Mouse (Mus musculus) hematopoietic multipotent progenitor cell, adult 10-12 weeks (in vitro differentiated cells): ENCODE measurements around the gene Bap1. TPM values are rescaled to one million over a fixed set of nuclear protein-coding genes. Genes with fewer than 3 reads are reported as not detected.

Source experiments
- polyA plus RNA-seq: library from polyadenylated mRNA; stranded (reverse); fragments of >175 nt; gene quantifications from 2 replicates; pipeline ENCODE4 v1.2.3, GENCODE M21; 2012; ENCODE audit warnings: low replicate concordance

Gene Bap1
- polyA plus RNA-seq = 42.4 and 44.6 TPM in 2 replicates

DNA sequence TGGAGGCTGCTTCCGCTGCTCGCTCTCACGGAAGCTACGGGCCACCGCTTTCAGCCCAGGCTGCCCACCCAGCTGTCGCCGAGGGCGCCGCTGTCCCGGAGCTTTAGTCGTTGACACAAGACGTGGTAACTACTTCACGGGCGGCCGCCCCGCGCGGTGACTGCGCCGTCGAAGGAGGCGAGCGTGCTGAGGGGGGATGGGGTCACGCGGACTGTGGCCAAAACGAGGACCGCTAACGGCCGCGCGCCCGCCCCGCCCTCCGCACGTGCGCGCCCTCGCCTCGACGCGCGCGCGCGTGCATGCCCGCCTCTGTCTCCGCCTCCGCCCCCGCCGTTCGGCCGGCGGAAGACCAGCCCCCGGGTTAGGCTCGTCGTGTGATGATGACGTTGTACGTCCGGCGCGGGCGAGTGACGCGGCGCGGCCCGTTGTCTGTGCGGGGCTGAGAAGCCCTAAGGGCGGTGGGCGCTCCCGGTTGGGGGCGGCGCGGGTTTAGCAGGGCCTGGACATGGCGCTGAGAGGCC lies at the start of gene Bap1, which contains the start of gene Phf7:
Bap1 (plus strand) TSS at position 367 of the 521 bp plus-strand sequence.
Phf7 (minus strand) TSS at position 234 of the 521 bp plus-strand sequence.

GRCm38 (mm10) chr14:31208084-31208483 lies 43.2 kb upstream of the Bap1 start, which contains the start of gene Tnnc1:
TSS of gene Tnnc1 (plus strand) at chr14:31208312.

GRCm38 (mm10) chr14:31216846-31217245 lies 34.4 kb upstream of the Bap1 start, which contains the start of gene Nisch:
TSS of gene Nisch (minus strand) at chr14:31216946.

GRCm38 (mm10) chr14:31217666-31218065 lies 33.6 kb upstream of the Bap1 start, which contains the start of gene Sema3g:
TSS of gene Sema3g (plus strand) at chr14:31217860.

Other genes with a start within 250 kb of the Bap1 start
- 19.4 and 26.5 TPM in 2 replicates for gene Spcs1, start 249.8 kb upstream of the Bap1 start, polyA plus RNA-seq
- gene Pbrm1, start 232.3 kb upstream of the Bap1 start, polyA plus RNA-seq = 11.4 and 16.3 TPM in 2 replicates
- gene Gnl3, start 232.3 kb upstream of the Bap1 start, polyA plus RNA-seq = 3.6 and 13.9 TPM in 2 replicates
- 30.1 and 46.4 TPM in 2 replicates for gene Smim4, start 122.5 kb upstream of the Bap1 start, polyA plus RNA-seq
- 3.8 and 17.4 TPM in 2 replicates for gene Nt5dc2, start 120.4 kb upstream of the Bap1 start, polyA plus RNA-seq
- 1.2 and 2.7 TPM in 2 replicates for gene Stab1, start 82.8 kb upstream of the Bap1 start, polyA plus RNA-seq
- gene Tnnc1, start 43.1 kb upstream of the Bap1 start, polyA plus RNA-seq = 0.18 TPM in 1 of 2 replicates, not detected in the other
- 207 and 272 TPM in 2 replicates for gene Nisch, start 34.5 kb upstream of the Bap1 start, polyA plus RNA-seq
- gene Sema3g, start 33.6 kb upstream of the Bap1 start, polyA plus RNA-seq = 0.05 and 0.17 TPM in 2 replicates
- 5.3 and 6.3 TPM in 2 replicates for gene Phf7, start 133 bp upstream of the Bap1 start, polyA plus RNA-seq
- 0.04 and 0.12 TPM in 2 replicates for gene Dnah1, start 72.4 kb downstream of the Bap1 start, polyA plus RNA-seq
- 7.9 and 10.4 TPM in 2 replicates for gene Capn7, start 85.2 kb downstream of the Bap1 start, polyA plus RNA-seq
- 114 and 163 TPM in 2 replicates for gene Sh3bp5, start 184.6 kb downstream of the Bap1 start, polyA plus RNA-seq
- gene Eaf1, start 242.9 kb downstream of the Bap1 start, polyA plus RNA-seq = 111 and 216 TPM in 2 replicates
- 2.1 and 2.4 TPM in 2 replicates for gene Mettl6, start 243.6 kb downstream of the Bap1 start, polyA plus RNA-seq